Mouse (Mus musculus): ENCODE results near the gene Sh2d2a. TPM values are rescaled to one million over a fixed set of nuclear protein-coding genes. Genes with fewer than 3 reads are reported as not detected.
"Not testable (repeated sequence)": the region's sequence is repeated elsewhere in the genome, so short reads cannot be mapped to it uniquely, and the experiment has no call there.

Sh2d2a gene
- total and polyA plus RNA-seq, 2 experiments from 2014 or later, result not detected

GRCm38 (mm10) chr3:87816166-87816565 is 30.4 kb upstream of the Sh2d2a start:
- no peak overlapping the region for H3K27ac ChIP-seq (ENCODE audit: low read depth, low read length)
- no peaks in the 10 kb centered on the region for H3K9me3 ChIP-seq (ENCODE audit: low read length)
- ATAC-seq, result no peak
- no peak overlapping the region for H3K4me3 ChIP-seq (ENCODE audit: low read depth, low read length)
- no peaks in the 10 kb centered on the region for H3K36me3 ChIP-seq (ENCODE audit: insufficient read depth)
- H3K4me1 ChIP-seq (ENCODE audit: insufficient read depth), result no peaks in the 10 kb centered on the region
- TF ChIP-seq CTCF (IDR thresholded peaks at IDR 0.05; ENCODE audit: low read depth), result no peak
- no peak for DNase-seq
- no peak overlapping the region for H3K4me2 ChIP-seq (ENCODE audit: low read depth)
- H3K27me3 ChIP-seq (ENCODE audit: insufficient read depth, low read length), result peaks cover 2% of the 10 kb centered on the region; the same call in 1 of the 2 replicates
- no peak overlapping the region for H3K9ac ChIP-seq
- WGBS, result 68% methylated on average over 6 of the region's 6 CpGs

DNA sequence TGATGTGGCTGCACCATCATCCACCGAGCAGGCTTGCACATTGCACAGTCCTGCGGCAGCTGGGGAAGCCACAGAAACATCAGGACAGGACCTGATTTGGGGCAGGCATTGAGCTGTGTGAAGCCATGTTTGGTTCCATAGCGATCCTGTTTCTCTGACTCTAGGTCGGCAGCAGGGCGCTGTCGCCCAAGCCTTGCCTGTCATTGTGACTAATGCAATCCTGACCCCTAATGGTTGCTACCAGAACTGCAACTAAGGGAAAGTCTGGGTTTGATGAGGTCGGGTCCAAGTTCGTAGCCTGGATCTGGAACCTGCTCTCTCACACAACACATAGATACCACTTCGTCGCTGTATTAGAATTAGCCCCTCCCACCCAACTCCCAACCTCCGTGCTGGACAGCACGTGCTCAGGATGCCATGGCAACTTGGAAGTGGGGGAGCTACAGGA is 29.9 kb upstream of the Sh2d2a start:
- ATAC-seq, result peak; percentile 62
- Histone ChIP-seq H3K4me1 (ENCODE audit: insufficient read depth) (no peaks in the 10 kb centered on the region), H3K27me3 (ENCODE audit: insufficient read depth, low read length) (no peaks in the 10 kb centered on the region; the same call in 1 of the 2 replicates), H3K27ac (ENCODE audit: low read depth, low read length) (no peak overlapping the region), H3K9me3 (ENCODE audit: low read length) (no peaks in the 10 kb centered on the region), H3K9ac (no peak overlapping the region), H3K36me3 (ENCODE audit: insufficient read depth) (no peaks in the 10 kb centered on the region), H3K4me2 (ENCODE audit: low read depth) (no peak overlapping the region), H3K4me3 (ENCODE audit: low read depth, low read length) (no peak overlapping the region)
- 5% methylated on average over 12 of the region's 12 CpGs for WGBS
- TF ChIP-seq CTCF (IDR thresholded peaks at IDR 0.05; ENCODE audit: low read depth), result peak; percentile 86
- peak; percentile 84 for DNase-seq

DNA sequence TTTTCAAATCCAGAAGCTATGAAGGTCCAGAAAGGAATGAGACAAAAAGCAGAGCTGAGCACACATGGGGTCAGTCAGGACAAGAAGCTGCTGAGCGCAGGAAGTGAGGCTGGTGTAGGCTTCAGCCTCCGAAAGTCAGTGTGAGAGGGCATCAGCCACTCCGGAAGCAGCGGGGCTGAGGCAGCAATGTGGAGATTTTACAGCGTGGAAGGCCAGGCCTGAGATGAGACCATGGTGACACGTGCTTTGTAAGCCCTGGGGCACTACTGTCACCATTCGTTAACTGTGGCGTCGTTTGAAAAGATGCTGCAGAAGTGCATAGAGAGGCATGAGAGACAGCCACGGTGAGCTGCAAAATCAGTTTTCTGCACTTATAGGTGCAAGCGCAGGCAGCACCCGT is 28.3 kb upstream of the Sh2d2a start:
- Histone ChIP-seq H3K36me3 (ENCODE audit: insufficient read depth) (no peaks in the 10 kb centered on the region), H3K27me3 (ENCODE audit: insufficient read depth, low read length) (no peaks in the 10 kb centered on the region; the same call in 1 of the 2 replicates), H3K9ac (no peak overlapping the region), H3K4me1 (ENCODE audit: insufficient read depth) (no peaks in the 10 kb centered on the region), H3K4me3 (ENCODE audit: low read depth, low read length) (no peak overlapping the region), H3K9me3 (ENCODE audit: low read length) (no peaks in the 10 kb centered on the region), H3K4me2 (ENCODE audit: low read depth) (no peak overlapping the region), H3K27ac (ENCODE audit: low read depth, low read length) (no peak overlapping the region)
- no peak for TF ChIP-seq CTCF (IDR thresholded peaks at IDR 0.05; ENCODE audit: low read depth)
- DNase-seq (no peak), ATAC-seq (no peak)
- 63% methylated on average over 12 of the region's 12 CpGs for WGBS

DNA sequence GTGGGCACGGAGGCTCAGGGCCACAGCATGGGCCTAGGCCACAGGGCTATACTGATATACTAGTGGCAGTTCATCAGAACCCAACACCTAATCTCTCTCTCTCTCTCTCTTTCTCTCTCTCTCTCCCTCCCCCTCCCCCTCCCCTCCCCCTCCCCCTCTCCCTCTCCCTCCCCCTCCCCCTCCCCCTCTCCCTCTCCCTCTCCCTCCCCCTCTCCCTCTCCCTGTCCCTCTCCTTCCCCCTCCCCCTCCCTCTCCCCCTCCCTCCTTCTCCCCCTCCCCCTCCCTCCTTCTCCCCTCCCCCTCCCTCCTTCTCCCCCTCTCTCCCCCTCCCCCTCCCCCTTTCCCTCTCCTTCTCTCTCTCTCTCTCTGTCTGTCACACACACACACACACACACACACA is 22.3 kb upstream of the Sh2d2a start, which contains the start of gene Pear1:
TSS of gene Pear1 (minus strand) at position 101 of the 400 bp plus-strand sequence.
- not testable (repeated sequence) for H3K9ac ChIP-seq; H3K27me3 ChIP-seq (ENCODE audit: insufficient read depth, low read length); H3K36me3 ChIP-seq (ENCODE audit: insufficient read depth); H3K27ac ChIP-seq (ENCODE audit: low read depth, low read length); DNase-seq; H3K4me3 ChIP-seq (ENCODE audit: low read depth, low read length); ATAC-seq; H3K9me3 ChIP-seq (ENCODE audit: low read length); H3K4me2 ChIP-seq (ENCODE audit: low read depth); H3K4me1 ChIP-seq (ENCODE audit: insufficient read depth)
- WGBS, result 81% methylated on average over 1 of the region's 1 CpGs

DNA sequence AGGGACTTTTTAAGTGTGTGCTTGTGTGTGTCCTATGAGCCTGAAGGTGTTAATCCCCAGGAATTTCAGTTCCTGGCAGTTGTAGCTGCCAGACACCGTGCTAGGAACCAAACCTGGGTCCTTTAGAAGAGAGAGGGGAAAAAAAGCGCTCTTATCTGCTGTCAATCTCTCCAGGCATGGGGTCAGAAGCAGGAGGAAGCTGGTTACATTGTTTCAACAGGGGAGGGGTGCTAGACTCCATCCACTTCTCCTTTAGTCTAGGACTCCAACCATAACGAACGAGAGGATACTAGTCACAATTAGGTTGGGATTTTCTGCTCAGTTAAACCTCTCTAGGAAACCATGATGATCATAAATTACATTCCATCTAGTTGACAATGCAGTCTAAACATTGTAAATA is 18.1 kb upstream of the Sh2d2a start:
- H3K4me1 ChIP-seq (ENCODE audit: insufficient read depth), result no peaks in the 10 kb centered on the region
- no peak overlapping the region for H3K4me2 ChIP-seq (ENCODE audit: low read depth)
- DNase-seq, result no peak
- H3K27ac ChIP-seq (ENCODE audit: low read depth, low read length), result no peak overlapping the region
- H3K36me3 ChIP-seq (ENCODE audit: insufficient read depth), result no peaks in the 10 kb centered on the region
- 30% methylated on average over 4 of the region's 4 CpGs for WGBS
- ATAC-seq, result no peak
- H3K9ac ChIP-seq, result no peak overlapping the region
- H3K9me3 ChIP-seq (ENCODE audit: low read length), result no peaks in the 10 kb centered on the region
- no peak overlapping the region for H3K4me3 ChIP-seq (ENCODE audit: low read depth, low read length)
- TF ChIP-seq CTCF (IDR thresholded peaks at IDR 0.05; ENCODE audit: low read depth), result no peak
- no peaks in the 10 kb centered on the region for H3K27me3 ChIP-seq (ENCODE audit: insufficient read depth, low read length)

GRCm38 (mm10) chr3:87829025-87829424 is 17.5 kb upstream of the Sh2d2a start:
- Histone ChIP-seq H3K9ac (no peak overlapping the region), H3K4me3 (ENCODE audit: low read depth, low read length) (no peak overlapping the region), H3K27me3 (ENCODE audit: insufficient read depth, low read length) (no peaks in the 10 kb centered on the region), H3K4me2 (ENCODE audit: low read depth) (no peak overlapping the region), H3K36me3 (ENCODE audit: insufficient read depth) (no peaks in the 10 kb centered on the region), H3K9me3 (ENCODE audit: low read length) (no peaks in the 10 kb centered on the region), H3K27ac (ENCODE audit: low read depth, low read length) (no peak overlapping the region), H3K4me1 (ENCODE audit: insufficient read depth) (no peaks in the 10 kb centered on the region)
- TF ChIP-seq CTCF (IDR thresholded peaks at IDR 0.05; ENCODE audit: low read depth), result no peak
- 58% methylated on average over 10 of the region's 10 CpGs for WGBS
- DNase-seq (no peak), ATAC-seq (no peak)

DNA sequence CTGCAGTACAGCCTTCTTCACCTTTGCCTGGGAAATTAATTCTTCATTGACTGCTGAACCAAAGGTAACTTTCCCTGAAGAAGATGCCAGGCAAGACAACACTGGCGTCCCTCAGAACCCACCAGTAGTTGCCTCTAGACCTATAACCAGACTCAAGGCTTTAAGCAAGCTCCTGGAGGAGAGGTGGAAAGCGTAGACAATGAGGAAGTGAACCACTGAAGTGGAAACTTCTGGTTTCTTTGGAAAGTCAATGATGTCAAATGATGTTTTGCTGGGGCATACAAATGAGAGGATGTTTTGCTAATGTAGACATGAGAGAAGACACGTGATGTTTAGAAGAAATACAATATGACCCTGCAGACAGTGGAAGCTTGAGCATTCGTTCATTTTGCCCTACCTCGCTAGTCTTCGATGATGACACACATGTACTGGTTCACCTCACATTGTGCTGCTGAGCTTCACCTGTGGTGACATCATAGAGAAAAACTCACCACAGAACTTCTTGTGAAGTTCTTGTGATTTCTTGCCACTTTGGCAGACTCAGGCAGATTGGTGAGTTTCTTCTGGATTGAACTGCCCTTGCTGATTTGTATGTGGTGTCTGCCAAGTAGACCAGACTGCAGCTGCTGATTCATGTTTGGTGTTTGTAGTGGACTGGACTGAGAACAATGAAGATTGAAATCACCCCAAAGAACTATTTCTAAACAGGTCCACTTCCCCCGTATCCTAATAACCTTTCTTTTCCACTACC is 14.3 kb upstream of the Sh2d2a start:
- Histone ChIP-seq H3K4me3 (ENCODE audit: low read depth, low read length) (no peak overlapping the region), H3K36me3 (ENCODE audit: insufficient read depth) (no peaks in the 10 kb centered on the region), H3K9ac (no peak overlapping the region), H3K27ac (ENCODE audit: low read depth, low read length) (no peak overlapping the region), H3K27me3 (ENCODE audit: insufficient read depth, low read length) (no peaks in the 10 kb centered on the region), H3K9me3 (ENCODE audit: low read length) (no peaks in the 10 kb centered on the region), H3K4me1 (ENCODE audit: insufficient read depth) (no peaks in the 10 kb centered on the region), H3K4me2 (ENCODE audit: low read depth) (no peak overlapping the region)
- ATAC-seq (no peak), DNase-seq (no peak)
- WGBS, result 83% methylated on average over 7 of the region's 7 CpGs
- TF ChIP-seq CTCF (IDR thresholded peaks at IDR 0.05; ENCODE audit: low read depth), result no peak

Data from forebrain, postnatal 0 days (tissue).